Mouse (Mus musculus): ENCODE results near the gene Triobp. TPM values are rescaled to one million over a fixed set of nuclear protein-coding genes. Genes with fewer than 3 reads are reported as not detected.

The Triobp gene
- polyA plus RNA-seq, 1 experiment from 2014 or later = 22.4 TPM

DNA sequence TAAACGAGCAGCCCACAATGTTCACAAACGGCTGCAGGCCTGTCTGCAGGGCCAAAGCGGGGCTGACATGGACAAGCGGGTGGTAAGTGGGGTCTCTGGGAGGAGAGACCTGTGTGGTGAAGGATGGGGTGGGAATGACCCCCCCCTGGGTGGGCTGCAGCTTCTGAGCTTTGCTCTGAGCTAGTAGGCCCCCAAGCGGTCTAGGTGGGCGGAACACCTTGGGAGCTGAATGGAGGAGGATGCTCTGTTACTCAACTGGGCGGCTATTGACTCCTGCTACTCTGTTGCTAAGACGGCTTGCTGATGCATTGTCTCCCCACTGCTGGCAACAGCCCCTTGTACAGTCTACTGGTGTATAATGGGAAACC, 46.1 kb upstream of the Triobp start:
- Histone ChIP-seq H3K9ac (ENCODE audit: low read length) (0 out of 2 replicates have a peak overlapping the region, but pooled peaks have one; percentile 79), H3K9me3 (ENCODE audit: control insufficient read depth, low read length) (no peaks in the 10 kb centered on the region), H3K4me3 (ENCODE audit: low read depth, low read length) (peak overlapping the region; percentile 77), H3K4me1 (replicated peaks; ENCODE audit: control insufficient read depth, insufficient read depth) (peaks cover 6% of the 10 kb centered on the region; the same call in 1 of the 2 replicates), H3K27me3 (ENCODE audit: control insufficient read depth, insufficient read depth, low read length) (no peaks in the 10 kb centered on the region), H3K27ac (replicated peaks) (peak overlapping the region; percentile 85), H3K36me3 (ENCODE audit: control insufficient read depth, insufficient read depth, low read length) (peaks cover 11% of the 10 kb centered on the region), H3K4me2 (replicated peaks; ENCODE audit: low read depth) (peak overlapping the region; percentile 86)
- 42% methylated on average over 8 of the region's 8 CpGs for WGBS
- TF ChIP-seq EP300 (optimal IDR thresholded peaks at IDR 0.05) (no peak), CTCF (IDR thresholded peaks at IDR 0.05; ENCODE audit: low read depth) (peak; percentile 38)
- DNase-seq (ENCODE audit: low spot score) = no peak
- no peak; the same call in 1 of the 2 replicates for ATAC-seq (ENCODE audit: low FRiP score, low TSS enrichment)

DNA sequence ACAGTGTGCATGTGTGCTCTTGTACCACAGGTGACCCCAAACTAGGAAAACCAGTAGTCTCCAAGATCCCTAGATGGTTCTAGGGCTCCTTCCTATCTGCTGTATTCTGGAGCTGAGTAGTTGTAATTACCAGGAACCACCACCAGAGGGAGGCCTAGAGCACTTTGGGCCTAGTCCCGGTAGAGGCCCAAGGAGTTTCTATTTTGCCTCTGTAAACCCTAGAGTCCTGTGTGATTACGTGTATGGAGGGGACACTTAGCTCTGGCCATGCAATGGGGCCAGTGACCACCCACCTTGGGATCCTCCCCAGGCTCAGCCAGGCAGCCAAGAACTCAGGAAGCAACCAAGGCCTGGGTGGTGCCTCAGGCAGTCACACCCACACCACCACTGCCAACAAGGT, 44.3 kb upstream of the Triobp start:
- peak overlapping the region; percentile 56; the same call in 1 of the 2 replicates for H3K9ac ChIP-seq (ENCODE audit: low read length)
- DNase-seq (ENCODE audit: low spot score) (peak; percentile 84), ATAC-seq (ENCODE audit: low FRiP score, low TSS enrichment) (peak; percentile 27)
- 2% methylated on average over 2 of the region's 2 CpGs for WGBS
- TF ChIP-seq EP300 (optimal IDR thresholded peaks at IDR 0.05) = no peak
- TF ChIP-seq CTCF (IDR thresholded peaks at IDR 0.05; ENCODE audit: low read depth) = peak; percentile 93
- no peak overlapping the region for H3K4me3 ChIP-seq (ENCODE audit: low read depth, low read length)
- H3K27ac ChIP-seq (replicated peaks) = 0 out of 2 replicates have a peak overlapping the region, but pooled peaks have one; percentile 58
- peaks cover 18% of the 10 kb centered on the region for H3K36me3 ChIP-seq (ENCODE audit: control insufficient read depth, insufficient read depth, low read length)
- H3K9me3 ChIP-seq (ENCODE audit: control insufficient read depth, low read length) = no peaks in the 10 kb centered on the region
- no peaks in the 10 kb centered on the region for H3K27me3 ChIP-seq (ENCODE audit: control insufficient read depth, insufficient read depth, low read length)
- peaks cover 6% of the 10 kb centered on the region; the same call in 1 of the 2 replicates for H3K4me1 ChIP-seq (replicated peaks; ENCODE audit: control insufficient read depth, insufficient read depth)
- H3K4me2 ChIP-seq (replicated peaks; ENCODE audit: low read depth) = no peak overlapping the region

GRCm38 (mm10) chr15:78908399-78908798, 39.1 kb upstream of the Triobp start:
- TF ChIP-seq EP300 (optimal IDR thresholded peaks at IDR 0.05) (peak; percentile 41), CTCF (IDR thresholded peaks at IDR 0.05; ENCODE audit: low read depth) (no peak)
- Histone ChIP-seq H3K9me3 (ENCODE audit: control insufficient read depth, low read length) (no peaks in the 10 kb centered on the region), H3K4me2 (replicated peaks; ENCODE audit: low read depth) (no peak overlapping the region), H3K36me3 (ENCODE audit: control insufficient read depth, insufficient read depth, low read length) (peaks cover 41% of the 10 kb centered on the region), H3K9ac (ENCODE audit: low read length) (no peak overlapping the region), H3K4me1 (replicated peaks; ENCODE audit: control insufficient read depth, insufficient read depth) (no peaks in the 10 kb centered on the region), H3K4me3 (ENCODE audit: low read depth, low read length) (no peak overlapping the region), H3K27me3 (ENCODE audit: control insufficient read depth, insufficient read depth, low read length) (no peaks in the 10 kb centered on the region), H3K27ac (replicated peaks) (no peak overlapping the region)
- ATAC-seq (ENCODE audit: low FRiP score, low TSS enrichment) (no peak), DNase-seq (ENCODE audit: low spot score) (no peak)
- 66% methylated on average over 7 of the region's 7 CpGs for WGBS

DNA sequence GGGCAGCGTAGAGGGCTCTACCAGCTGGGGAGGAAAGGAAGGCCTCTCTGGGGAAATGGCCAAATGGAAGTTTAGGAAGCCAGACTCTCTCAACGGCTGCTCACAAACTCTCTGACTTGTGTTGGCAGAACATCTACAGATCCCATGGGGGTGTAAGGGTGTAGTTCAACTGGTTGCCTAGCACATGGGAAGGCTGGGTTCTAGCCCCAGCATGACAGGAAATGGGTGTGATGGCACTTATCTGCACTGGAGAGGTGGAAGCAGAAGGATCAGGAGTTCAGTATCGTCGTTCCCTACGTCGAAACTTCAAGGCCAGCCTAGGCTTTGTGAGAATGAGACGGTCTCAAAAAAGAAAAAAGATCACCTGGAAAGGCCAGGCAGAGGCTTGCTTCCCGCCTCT, 38.5 kb upstream of the Triobp start:
- no peak overlapping the region for H3K4me3 ChIP-seq (ENCODE audit: low read depth, low read length)
- no peak overlapping the region for H3K4me2 ChIP-seq (replicated peaks; ENCODE audit: low read depth)
- no peaks in the 10 kb centered on the region for H3K9me3 ChIP-seq (ENCODE audit: control insufficient read depth, low read length)
- TF ChIP-seq EP300 (optimal IDR thresholded peaks at IDR 0.05) = no peak
- TF ChIP-seq CTCF (IDR thresholded peaks at IDR 0.05; ENCODE audit: low read depth) = no peak
- H3K36me3 ChIP-seq (ENCODE audit: control insufficient read depth, insufficient read depth, low read length) = peaks cover 41% of the 10 kb centered on the region
- 77% methylated on average over 8 of the region's 8 CpGs for WGBS
- no peaks in the 10 kb centered on the region for H3K4me1 ChIP-seq (replicated peaks; ENCODE audit: control insufficient read depth, insufficient read depth)
- DNase-seq (ENCODE audit: low spot score) = no peak
- H3K27me3 ChIP-seq (ENCODE audit: control insufficient read depth, insufficient read depth, low read length) = no peaks in the 10 kb centered on the region
- no peak overlapping the region for H3K27ac ChIP-seq (replicated peaks)
- no peak overlapping the region for H3K9ac ChIP-seq (ENCODE audit: low read length)
- no peak for ATAC-seq (ENCODE audit: low FRiP score, low TSS enrichment)

DNA sequence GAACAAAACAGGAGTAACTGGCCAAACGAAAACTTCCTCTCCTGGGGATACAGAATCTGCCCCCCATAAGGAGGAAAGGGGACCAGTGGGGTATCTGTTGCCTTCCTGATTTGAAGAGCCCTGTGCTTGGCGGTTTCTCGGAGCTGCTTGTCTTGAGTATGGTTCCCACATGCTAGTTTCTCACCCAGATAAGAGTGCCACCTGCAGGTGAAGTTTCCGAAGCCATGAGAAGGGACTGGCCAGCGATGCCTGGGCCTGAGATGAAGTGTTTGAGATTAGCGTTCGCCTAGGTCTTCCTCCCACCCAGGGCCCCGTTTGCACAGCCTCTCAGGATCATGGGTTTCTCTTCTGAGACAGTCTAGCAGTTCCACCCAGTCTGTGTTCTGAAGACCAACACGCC, 35.5 kb upstream of the Triobp start:
- ATAC-seq (ENCODE audit: low FRiP score, low TSS enrichment) (no peak), DNase-seq (ENCODE audit: low spot score) (peak; percentile 67)

GRCm38 (mm10) chr15:78913632-78914090, 33.9 kb upstream of the Triobp start, which contains the start of gene Pdxp:
Gene Pdxp (plus strand): TSS chr15:78913919.
- under 1% methylated on average over 50 of the region's 51 CpGs for WGBS
- Histone ChIP-seq H3K4me1 (replicated peaks; ENCODE audit: control insufficient read depth, insufficient read depth) (0 out of 2 replicates have a peak, but pooled peaks cover 2% of the 10 kb centered on the region), H3K9me3 (ENCODE audit: control insufficient read depth, low read length) (no peaks in the 10 kb centered on the region), H3K4me3 (ENCODE audit: low read depth, low read length) (peak within 1 kb of the TSS; percentile 52), H3K4me2 (replicated peaks; ENCODE audit: low read depth) (peak within 1 kb of the TSS; percentile 94), H3K27me3 (ENCODE audit: control insufficient read depth, insufficient read depth, low read length) (no peaks in the 10 kb centered on the region), H3K36me3 (ENCODE audit: control insufficient read depth, insufficient read depth, low read length) (peaks cover 23% of the 10 kb centered on the region), H3K9ac (ENCODE audit: low read length) (peak within 1 kb of the TSS; percentile 63), H3K27ac (replicated peaks) (peak within 1 kb of the TSS; percentile 25)
- DNase-seq (ENCODE audit: low spot score) (peak; percentile 97), ATAC-seq (ENCODE audit: low FRiP score, low TSS enrichment) (peak; percentile 94)
- TF ChIP-seq CTCF (IDR thresholded peaks at IDR 0.05; ENCODE audit: low read depth) (no peak), EP300 (optimal IDR thresholded peaks at IDR 0.05) (no peak)

More for the DNA sequence above, 35.5 kb upstream of the Triobp start:
- no peaks in the 10 kb centered on the region for H3K9me3 ChIP-seq (ENCODE audit: control insufficient read depth, low read length)
- H3K4me3 ChIP-seq (ENCODE audit: low read depth, low read length) = no peak overlapping the region
- no peak overlapping the region for H3K9ac ChIP-seq (ENCODE audit: low read length)
- 29% methylated on average over 9 of the region's 9 CpGs for WGBS
- 0 out of 2 replicates have a peak, but pooled peaks cover 2% of the 10 kb centered on the region for H3K4me1 ChIP-seq (replicated peaks; ENCODE audit: control insufficient read depth, insufficient read depth)
- no peaks in the 10 kb centered on the region for H3K27me3 ChIP-seq (ENCODE audit: control insufficient read depth, insufficient read depth, low read length)
- H3K36me3 ChIP-seq (ENCODE audit: control insufficient read depth, insufficient read depth, low read length) = peaks cover 30% of the 10 kb centered on the region
- TF ChIP-seq CTCF (IDR thresholded peaks at IDR 0.05; ENCODE audit: low read depth) = peak; percentile 76
- TF ChIP-seq EP300 (optimal IDR thresholded peaks at IDR 0.05) = no peak
- no peak overlapping the region for H3K27ac ChIP-seq (replicated peaks)
- no peak overlapping the region for H3K4me2 ChIP-seq (replicated peaks; ENCODE audit: low read depth)
